Mouse (Mus musculus) frontal cortex, postnatal 10 days (tissue): ENCODE results near the gene Bicdl1.

Source experiments
- DNase-seq, 2 experiments: peaks; one replicate each; pipeline ENCODE4 v3.0.0; 2022; ENCODE audit warnings: low spot score in 2 of 2, mixed read lengths in 1 of 2

The Bicdl1 gene

DNA sequence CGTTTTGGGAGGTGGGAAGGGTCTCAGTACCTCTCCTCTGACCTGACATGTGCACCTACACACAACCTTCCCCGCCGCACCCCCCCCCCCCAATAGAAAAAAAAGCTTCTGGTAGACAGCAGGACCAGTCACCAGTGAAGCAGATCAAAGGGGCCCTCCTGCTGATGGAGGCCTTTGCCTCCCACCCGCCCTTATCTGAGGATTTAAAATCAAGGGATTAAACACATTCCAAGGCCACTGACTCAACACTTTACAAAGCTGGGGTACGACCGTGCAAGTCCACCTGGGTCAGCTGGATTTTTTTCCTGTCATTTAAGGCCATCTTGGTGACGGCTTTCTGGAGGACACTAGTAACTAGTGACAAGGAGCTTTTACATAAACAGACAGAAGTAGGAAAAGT, 63.5 kb downstream of the Bicdl1 start:
- DNase-seq: no peak

GRCm38 (mm10) chr5:115667210-115667609, 64.2 kb downstream of the Bicdl1 start:
- DNase-seq: no peak

- no peak for DNase-seq
These were observed 64.9 kb downstream of the Bicdl1 start for GRCm38 (mm10) chr5:115666366-115667065.

- no peak for DNase-seq
These were observed 68.8 kb downstream of the Bicdl1 start for GRCm38 (mm10) chr5:115662658-115663057.

GRCm38 (mm10) chr5:115658352-115658751, 73.1 kb downstream of the Bicdl1 start:
- DNase-seq: no peak

GRCm38 (mm10) chr5:115657234-115657633, 74.2 kb downstream of the Bicdl1 start:
- no peak for DNase-seq

- DNase-seq: no peak
These were observed 74.7 kb downstream of the Bicdl1 start for GRCm38 (mm10) chr5:115656677-115657076.

DNA sequence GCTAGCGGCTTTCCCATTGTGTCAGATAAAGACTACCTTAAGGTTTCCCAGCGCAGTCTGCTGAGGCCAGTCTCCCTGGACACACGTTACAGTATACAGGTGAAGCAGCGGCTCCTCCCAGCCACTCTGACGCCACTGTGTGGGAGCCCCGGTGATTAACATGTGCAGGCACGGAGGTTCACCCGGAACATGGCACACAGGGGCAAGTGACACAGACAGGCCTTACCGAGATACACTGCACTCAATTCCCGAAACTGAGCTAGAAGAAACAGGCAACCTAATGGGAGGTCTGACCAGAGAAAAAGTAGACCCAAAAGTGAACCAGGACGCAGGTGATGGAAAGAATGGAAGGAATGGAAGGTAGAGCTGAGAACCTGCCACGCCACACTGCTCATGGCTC, 77.6 kb downstream of the Bicdl1 start:
- no peak for DNase-seq

GRCm38 (mm10) chr5:115652681-115653575, 78.5 kb downstream of the Bicdl1 start:
- DNase-seq: peak; percentile 99 to 100

- DNase-seq: no peak
These were observed 79.6 kb downstream of the Bicdl1 start for GRCm38 (mm10) chr5:115651821-115652220.

DNA sequence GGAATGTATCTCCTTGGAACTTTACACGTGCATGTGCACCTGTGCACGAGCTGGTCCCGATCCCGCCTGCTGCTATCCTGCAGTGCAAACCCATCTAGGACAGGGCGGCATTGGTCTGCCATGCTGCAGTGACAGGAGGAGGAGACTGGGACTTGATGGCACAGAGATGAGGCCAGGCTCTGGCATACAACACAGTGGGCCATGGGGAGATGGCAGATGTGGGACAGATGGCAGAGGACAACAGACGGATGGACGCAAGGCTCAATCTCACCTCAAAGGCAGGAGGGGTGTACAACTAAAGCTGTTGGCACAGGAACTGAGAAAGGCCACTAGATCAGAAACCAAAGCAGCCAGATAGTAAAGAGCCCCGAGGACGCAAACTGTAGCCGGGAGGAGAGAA, 80.5 kb downstream of the Bicdl1 start:
- DNase-seq: no peak

DNA sequence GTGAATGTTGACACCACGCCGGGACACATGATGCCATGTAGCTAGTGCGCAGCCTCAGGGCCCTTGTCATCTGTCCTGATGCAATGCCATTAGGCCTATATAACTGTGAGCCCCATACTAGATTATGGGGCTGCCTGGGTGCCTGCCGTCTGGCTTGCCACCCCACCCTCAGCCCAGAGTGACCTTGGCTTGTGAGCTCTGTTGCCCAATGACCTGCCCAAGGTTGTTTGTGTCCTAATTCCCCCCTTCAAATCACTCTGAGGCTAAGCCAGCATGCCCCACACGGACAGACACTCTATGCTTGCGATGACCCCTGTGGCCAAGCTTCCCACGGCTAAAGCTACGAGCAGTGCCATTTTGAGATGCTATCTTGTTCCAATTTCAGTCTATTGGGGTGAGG, 81.7 kb downstream of the Bicdl1 start:
- no peak for DNase-seq

DNA sequence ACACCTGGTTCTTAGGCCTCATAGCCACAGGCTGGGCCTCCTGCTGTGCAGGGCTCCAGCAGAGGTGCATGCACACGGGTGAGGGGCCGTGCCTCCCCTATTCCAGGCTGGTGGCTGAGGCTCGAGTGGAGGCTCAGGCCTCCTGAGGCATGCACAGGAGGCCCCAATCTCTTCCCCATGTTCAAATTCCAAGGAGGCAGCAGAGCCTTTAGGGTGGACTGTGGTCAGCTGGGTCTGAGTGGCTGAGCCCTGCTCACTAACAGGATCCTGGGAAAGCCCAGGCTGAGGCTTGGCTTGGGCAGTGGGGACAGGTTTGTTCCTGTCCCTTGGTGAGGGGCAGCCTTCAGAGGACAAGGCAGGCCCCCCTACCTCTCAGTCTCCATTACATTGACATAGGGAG, 82.5 kb downstream of the Bicdl1 start:
- no peak for DNase-seq

- DNase-seq: no peak
These were observed 87.2 kb downstream of the Bicdl1 start for GRCm38 (mm10) chr5:115644192-115644591.

DNA sequence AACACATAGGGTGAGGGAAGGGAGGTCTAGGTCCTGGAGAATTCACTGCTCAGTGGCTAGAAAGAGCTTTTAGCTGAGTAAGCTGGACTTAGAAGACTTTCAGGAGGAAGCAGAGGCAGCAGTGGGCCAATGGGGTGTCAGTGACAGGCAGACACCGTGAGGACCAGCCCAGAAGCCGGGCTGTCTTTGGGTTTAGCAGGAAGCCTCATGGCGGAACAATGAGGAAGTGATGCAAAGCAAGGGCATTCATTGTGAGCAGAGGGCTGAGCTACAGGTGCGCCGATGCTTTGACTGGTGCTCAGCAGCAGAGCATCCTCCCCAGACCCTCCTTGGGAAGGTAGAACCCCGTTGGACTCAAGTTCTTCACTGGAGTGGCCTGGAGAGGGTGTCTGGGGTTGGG, 95.9 kb downstream of the Bicdl1 start:
- no peak for DNase-seq

DNA sequence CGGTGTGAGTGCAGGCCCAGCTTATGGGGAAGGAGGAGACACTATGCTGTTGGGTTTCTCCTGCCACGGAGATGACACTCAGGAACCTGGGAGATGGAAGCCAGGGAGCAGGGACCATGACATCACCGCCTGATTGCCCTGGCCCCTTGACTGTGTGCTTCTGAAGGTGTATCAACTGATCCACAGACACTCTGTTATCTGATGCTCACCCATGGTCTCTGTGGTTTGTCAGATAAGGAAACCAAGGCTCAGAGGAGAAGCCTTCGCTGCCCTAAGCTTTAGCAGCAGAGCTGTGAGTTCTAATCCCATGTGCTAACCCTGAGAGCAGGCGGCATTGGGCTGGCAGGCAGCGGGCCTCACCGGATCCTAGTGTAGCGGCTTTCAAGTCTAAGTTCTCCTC, 97.4 kb downstream of the Bicdl1 start:
- DNase-seq: no peak

DNA sequence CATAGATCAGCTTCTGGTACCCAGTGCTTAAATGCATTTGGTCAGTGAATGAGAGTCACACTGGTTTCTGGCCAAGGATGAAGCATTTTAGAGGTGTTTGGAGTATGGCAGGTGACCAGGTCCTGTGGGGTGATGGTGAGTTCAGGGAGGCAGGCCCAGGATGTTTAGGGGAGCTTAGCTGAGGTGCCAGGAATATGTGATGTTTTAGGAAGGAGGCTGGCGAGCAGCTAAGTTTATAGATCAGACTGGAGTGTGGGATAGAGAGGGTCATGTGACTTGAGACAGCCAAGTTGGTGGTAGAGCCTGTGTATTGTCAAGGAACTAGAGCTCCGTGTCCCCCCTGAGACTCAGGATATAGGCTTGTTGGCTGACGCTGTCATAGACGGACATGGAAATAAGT, 98.4 kb downstream of the Bicdl1 start:
- no peak for DNase-seq

DNA sequence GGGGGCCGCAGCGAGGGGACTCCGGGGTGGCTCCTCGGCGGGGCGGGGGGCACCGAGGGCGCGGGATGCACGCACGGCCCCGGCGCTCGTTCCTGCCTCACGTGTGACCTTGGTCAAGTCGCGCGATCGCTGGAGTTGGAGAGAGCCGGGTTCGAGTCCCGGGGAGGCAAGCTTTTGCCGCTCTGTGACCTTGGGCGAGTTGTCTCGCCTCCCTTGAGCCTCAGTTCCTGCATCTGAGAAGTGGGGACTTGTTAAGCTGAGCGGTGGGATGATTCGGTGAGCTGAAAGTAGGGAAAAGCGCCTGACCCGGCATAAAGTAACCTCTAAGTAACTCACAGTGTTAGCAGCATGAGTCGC, 99.1 kb downstream of the Bicdl1 start:
- DNase-seq: no peak

GRCm38 (mm10) chr5:115631505-115632357, 99.7 kb downstream of the Bicdl1 start, which contains the start of gene Rab35:
Gene Rab35 (plus strand): TSS chr5:115631908.
- DNase-seq: peak; percentile 87 to 92

DNA sequence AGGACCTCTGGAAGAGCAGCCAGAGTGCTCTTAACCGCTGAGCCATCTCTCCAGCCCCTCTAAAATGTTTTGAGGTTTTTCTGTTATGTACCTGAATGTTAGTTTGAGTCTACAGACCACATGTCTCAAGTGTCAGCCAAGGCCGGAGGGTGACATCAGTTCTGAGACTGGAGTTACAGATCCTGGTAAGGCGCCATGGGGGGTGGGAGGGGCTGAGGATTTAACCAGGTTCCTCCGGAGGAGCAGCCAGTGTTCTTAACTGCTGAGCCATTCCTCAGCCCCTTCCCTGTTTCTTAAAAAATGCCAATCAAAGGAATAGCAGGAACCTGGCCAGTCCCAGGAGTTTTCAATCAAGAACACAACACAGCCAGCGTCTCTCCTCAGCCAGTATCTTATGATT, 101.1 kb downstream of the Bicdl1 start:
- DNase-seq: no peak

- no peak for DNase-seq
These were observed 101.7 kb downstream of the Bicdl1 start for GRCm38 (mm10) chr5:115629672-115630071.

- no peak for DNase-seq
These were observed 103.3 kb downstream of the Bicdl1 start for GRCm38 (mm10) chr5:115628083-115628482.
